Mouse (Mus musculus): ENCODE measurements around the gene Foxo3.

GRCm38 (mm10) chr10:42271454-42272230, 4.9 kb downstream of the Foxo3 start:
- no peak for TF ChIP-seq CTCF (IDR thresholded peaks at IDR 0.05; ENCODE audit: low read depth)
- TF ChIP-seq EP300 (optimal IDR thresholded peaks at IDR 0.05): no peak

Data from stomach, postnatal 0 days (tissue).